Mouse (Mus musculus): Measurements from ENCODE around the gene Hoxb9. TPM values are rescaled to one million over a fixed set of nuclear protein-coding genes. Genes with fewer than 3 reads are reported as not detected.

Hoxb9 gene
- total RNA-seq, 2 experiments from 2014 or later = not detected

- no peak for DNase-seq (ENCODE audit: low spot score in 2 of 2)
Observed at GRCm38 (mm10) chr11:96284774-96285734, 13.8 kb downstream of the Hoxb9 start.

GRCm38 (mm10) chr11:96285771-96286738, 14.8 kb downstream of the Hoxb9 start, which contains the start of gene Hoxb7:
Hoxb7 (plus strand) TSS chr11:96286623.
- no peak for DNase-seq (ENCODE audit: low spot score in 2 of 2)

GRCm38 (mm10) chr11:96286739-96287385, 15.6 kb downstream of the Hoxb9 start:
- DNase-seq (ENCODE audit: low spot score in 2 of 2) = no peak

- DNase-seq (ENCODE audit: low spot score in 2 of 2) = no peak
Observed at GRCm38 (mm10) chr11:96287411-96287810, 16.2 kb downstream of the Hoxb9 start.

GRCm38 (mm10) chr11:96288455-96289221, 17.4 kb downstream of the Hoxb9 start:
- no peak for DNase-seq (ENCODE audit: low spot score in 2 of 2)

GRCm38 (mm10) chr11:96289293-96289692, 18.0 kb downstream of the Hoxb9 start:
- DNase-seq (ENCODE audit: low spot score in 2 of 2) = no peak

- DNase-seq (ENCODE audit: low spot score in 2 of 2) = no peak
Observed at GRCm38 (mm10) chr11:96289837-96290236, 18.6 kb downstream of the Hoxb9 start.

GRCm38 (mm10) chr11:96290705-96291355, 19.6 kb downstream of the Hoxb9 start:
- DNase-seq (ENCODE audit: low spot score in 2 of 2) = no peak

- DNase-seq (ENCODE audit: low spot score in 2 of 2) = no peak
Observed at GRCm38 (mm10) chr11:96291681-96292564, 20.7 kb downstream of the Hoxb9 start, which contains the start of gene Hoxb6. Hoxb6 (plus strand) TSS chr11:96292476.

GRCm38 (mm10) chr11:96292565-96293301, 21.5 kb downstream of the Hoxb9 start:
- no peak for DNase-seq (ENCODE audit: low spot score in 2 of 2)

- DNase-seq (ENCODE audit: low spot score in 2 of 2) = no peak
Observed at GRCm38 (mm10) chr11:96293302-96293921, 22.2 kb downstream of the Hoxb9 start.

GRCm38 (mm10) chr11:96294245-96295091, 23.2 kb downstream of the Hoxb9 start:
- peak; percentile 13 to 60 for DNase-seq (ENCODE audit: low spot score in 2 of 2)

GRCm38 (mm10) chr11:96295092-96295835, 24.0 kb downstream of the Hoxb9 start:
- no peak for DNase-seq (ENCODE audit: low spot score in 2 of 2)

GRCm38 (mm10) chr11:96296997-96297396, 25.7 kb downstream of the Hoxb9 start:
- no peak for DNase-seq (ENCODE audit: low spot score in 2 of 2)

GRCm38 (mm10) chr11:96297428-96297827, 26.2 kb downstream of the Hoxb9 start:
- no peak for DNase-seq (ENCODE audit: low spot score in 2 of 2)

Measured in layer of hippocampus, adult 18-20 months (tissue).